Mouse (Mus musculus): ENCODE results near the gene Sulf2.

GRCm38 (mm10) chr2:166071889-166072288, 83.6 kb downstream of the Sulf2 start:
- TF ChIP-seq POLR2A (IDR thresholded peaks at IDR 0.05; ENCODE audit: low read depth, low read length) (no peak), CTCF (conservative IDR thresholded peaks at IDR 0.05; ENCODE audit: insufficient read depth, insufficient read length, low read depth, low read length) (no peak)
